Mouse (Mus musculus) hindbrain, embryonic 10.5 days (tissue): ENCODE results near the gene Nmnat3. TPM values are rescaled to one million over a fixed set of nuclear protein-coding genes. Genes with fewer than 3 reads are reported as not detected.
A peak's percentile ranks its signal among the peaks of the same experiment; 100 is the strongest.

Source experiments
- DNase-seq: peaks from one replicate; pipeline ENCODE4 v3.0.0-alpha.2; 2017; ENCODE audit warnings: low spot score
- H3K27ac ChIP-seq: fragments of 300-500 bp; sonication (generic); 2 replicates; pipeline ENCODE4 v1.5.1; 2016; ENCODE audit warnings: mild to moderate bottlenecking, moderate library complexity
- H3K27me3 ChIP-seq: fragments of 300-500 bp; sonication (generic); 2 replicates; pipeline ENCODE4 v1.6.1; 2016; ENCODE audit warnings: mild to moderate bottlenecking; ENCODE audit not compliant: poor library complexity, insufficient read depth, severe bottlenecking
- H3K36me3 ChIP-seq: fragments of 300-500 bp; sonication (generic); 2 replicates; pipeline ENCODE4 v1.6.1; 2016; ENCODE audit warnings: mild to moderate bottlenecking, moderate library complexity
- H3K4me1 ChIP-seq: fragments of 300-500 bp; sonication (generic); replicated peaks from 2 replicates; pipeline ENCODE4 v1.6.1; 2016; ENCODE audit warnings: mild to moderate bottlenecking
- H3K4me3 ChIP-seq: fragments of 300-500 bp; sonication (generic); 2 replicates; pipeline ENCODE4 v1.5.1; 2016; ENCODE audit warnings: mild to moderate bottlenecking, moderate library complexity
- H3K9me3 ChIP-seq: fragments of 300-500 bp; sonication (generic); 2 replicates; pipeline ENCODE4 v1.6.1; 2016; ENCODE audit warnings: mild to moderate bottlenecking, moderate library complexity
- WGBS: fragments of 180-500 bp; shearing (Covaris S2); methylation state at CpG from one replicate; pipeline ENCODE4 v1.1.7; 2016; 5-methylcytosine and 5-hydroxymethylcytosine counted together
- polyA plus RNA-seq: library from polyadenylated mRNA; unstranded; fragments of >200 nt; fragmentation: Nextera tagmentation; extraction: Ambion mirVana; gene quantifications from 2 replicates; pipeline ENCODE4 v1.2.1, GENCODE M21; 2016

Nmnat3 gene
- polyA plus RNA-seq, 1 experiment from 2014 or later = 2.0 TPM

- Histone ChIP-seq H3K9me3 (no peaks in the 10 kb centered on the region), H3K4me1 (peaks cover 38% of the 10 kb centered on the region), H3K36me3 (no peaks in the 10 kb centered on the region), H3K27me3 (peaks cover 64% of the 10 kb centered on the region), H3K27ac (no peak overlapping the region), H3K4me3 (no peak overlapping the region)
- WGBS = 53% methylated on average over 3 of the region's 3 CpGs
- no peak for DNase-seq
Measured at GRCm38 (mm10) chr9:98421903-98422302, 134.7 kb downstream of the Nmnat3 start.

GRCm38 (mm10) chr9:98422656-98423055, 135.4 kb downstream of the Nmnat3 start, which contains the start of gene Rbp1:
Rbp1 (plus strand) TSS chr9:98422961.
- H3K4me3 ChIP-seq = no peak within 1 kb of the TSS
- H3K9me3 ChIP-seq = no peaks in the 10 kb centered on the region
- DNase-seq = no peak
- H3K4me1 ChIP-seq = peaks cover 45% of the 10 kb centered on the region
- H3K36me3 ChIP-seq = no peaks in the 10 kb centered on the region
- no peak within 1 kb of the TSS for H3K27ac ChIP-seq
- H3K27me3 ChIP-seq = peaks cover 72% of the 10 kb centered on the region
- 83% methylated on average over 5 of the region's 5 CpGs for WGBS

GRCm38 (mm10) chr9:98423691-98424090, 136.5 kb downstream of the Nmnat3 start:
- no peak for DNase-seq
- H3K27me3 ChIP-seq = peaks cover 82% of the 10 kb centered on the region

DNA sequence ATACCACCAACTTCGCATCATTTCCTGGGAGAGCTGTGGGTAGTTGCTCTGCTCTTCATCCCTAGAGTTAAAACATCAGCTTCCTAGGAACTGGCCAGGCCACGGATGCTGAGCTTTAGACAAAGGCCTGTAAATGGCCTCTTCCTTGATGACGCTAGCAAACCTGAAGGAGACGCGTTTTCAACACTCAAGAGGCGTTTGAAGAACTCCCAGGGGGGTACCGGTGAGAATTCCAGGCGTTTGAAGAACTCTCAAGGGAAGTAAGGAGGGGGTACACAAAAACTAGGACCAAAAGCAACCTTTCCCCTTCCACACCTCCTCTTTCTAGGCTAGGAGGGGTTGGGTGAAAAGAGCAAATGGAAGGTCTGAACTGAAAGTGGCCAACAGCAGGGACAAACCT, 137.1 kb downstream of the Nmnat3 start:
- 3% methylated on average over 8 of the region's 8 CpGs for WGBS
- Histone ChIP-seq H3K36me3 (no peaks in the 10 kb centered on the region), H3K4me1 (peaks cover 62% of the 10 kb centered on the region), H3K4me3 (peak overlapping the region; percentile 64), H3K27me3 (peaks cover 88% of the 10 kb centered on the region), H3K27ac (peak overlapping the region; percentile 85), H3K9me3 (no peaks in the 10 kb centered on the region)
- no peak for DNase-seq

More at GRCm38 (mm10) chr9:98423691-98424090, 136.5 kb downstream of the Nmnat3 start:
- Histone ChIP-seq H3K4me1 (peaks cover 56% of the 10 kb centered on the region), H3K27ac (no peak overlapping the region), H3K4me3 (no peak overlapping the region), H3K36me3 (no peaks in the 10 kb centered on the region), H3K9me3 (no peaks in the 10 kb centered on the region)
- 10% methylated on average over 4 of the region's 4 CpGs for WGBS

DNA sequence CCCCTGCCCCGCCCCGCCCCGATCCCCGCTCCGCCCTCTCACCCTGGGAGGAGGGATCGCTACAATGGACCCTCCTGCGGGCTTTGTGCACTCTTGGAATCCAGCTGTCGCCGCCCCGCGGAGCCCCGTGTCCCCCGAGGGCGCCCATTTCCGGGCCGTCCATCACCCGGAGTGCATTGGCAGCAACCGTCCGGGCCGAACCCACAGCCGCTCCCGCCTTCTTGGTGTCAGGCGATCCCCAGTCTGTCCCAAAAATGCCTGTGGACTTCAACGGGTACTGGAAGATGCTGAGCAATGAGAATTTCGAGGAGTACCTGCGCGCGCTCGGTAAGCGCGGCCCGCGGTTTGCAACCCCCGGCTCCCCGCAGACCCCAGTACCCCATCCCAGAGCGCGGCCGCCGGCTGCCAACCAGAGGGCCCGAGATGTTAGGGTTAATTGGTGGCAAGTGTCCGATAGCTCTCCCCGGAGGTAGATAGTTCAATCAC, 137.5 kb downstream of the Nmnat3 start:
- peaks cover 93% of the 10 kb centered on the region for H3K27me3 ChIP-seq
- peak overlapping the region; percentile 64 for H3K4me3 ChIP-seq
- peaks cover 66% of the 10 kb centered on the region for H3K4me1 ChIP-seq
- H3K9me3 ChIP-seq = no peaks in the 10 kb centered on the region
- under 1% methylated on average over 42 of the region's 42 CpGs for WGBS
- no peaks in the 10 kb centered on the region for H3K36me3 ChIP-seq
- DNase-seq = peak; percentile 70
- H3K27ac ChIP-seq = peak overlapping the region; percentile 85

- Histone ChIP-seq H3K4me3 (peak overlapping the region; percentile 64), H3K36me3 (no peaks in the 10 kb centered on the region), H3K9me3 (no peaks in the 10 kb centered on the region), H3K4me1 (peaks cover 68% of the 10 kb centered on the region), H3K27ac (peak overlapping the region; percentile 85), H3K27me3 (peaks cover 94% of the 10 kb centered on the region)
- WGBS = 5% methylated on average over 19 of the region's 19 CpGs
- peak; percentile 20 for DNase-seq
Measured at GRCm38 (mm10) chr9:98425351-98425880, 138.2 kb downstream of the Nmnat3 start.

DNA sequence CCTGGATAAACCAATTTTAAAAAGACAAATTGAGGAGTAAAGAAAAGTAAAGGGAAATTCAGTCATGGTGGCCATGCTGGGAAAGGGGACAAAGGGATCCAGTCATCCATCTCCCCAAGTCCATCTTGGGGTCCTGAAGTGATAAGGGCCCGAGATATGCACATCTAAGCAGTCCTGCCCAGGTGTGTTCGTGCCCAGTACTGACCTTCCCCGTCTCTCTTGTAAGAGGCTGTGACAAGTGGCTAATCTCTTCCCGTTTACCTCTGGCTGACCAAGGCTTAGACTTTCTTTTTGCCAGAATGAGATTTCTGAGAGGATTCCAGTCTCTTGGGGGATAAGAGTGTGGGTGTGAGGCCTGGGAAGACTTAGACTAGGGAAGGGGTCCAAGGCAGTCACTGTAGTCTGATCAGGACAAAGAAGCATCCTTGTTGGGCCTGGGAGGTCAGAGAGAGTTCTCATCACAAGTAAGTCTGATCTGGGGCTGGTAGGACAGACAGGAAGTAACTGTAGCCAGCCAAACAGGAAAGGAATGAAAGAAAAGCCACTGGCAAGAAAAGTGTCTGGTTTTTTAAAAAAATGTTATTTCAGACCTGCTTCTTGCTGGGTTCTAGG, 140.8 kb downstream of the Nmnat3 start:
- peaks cover 71% of the 10 kb centered on the region for H3K4me1 ChIP-seq

DNA sequence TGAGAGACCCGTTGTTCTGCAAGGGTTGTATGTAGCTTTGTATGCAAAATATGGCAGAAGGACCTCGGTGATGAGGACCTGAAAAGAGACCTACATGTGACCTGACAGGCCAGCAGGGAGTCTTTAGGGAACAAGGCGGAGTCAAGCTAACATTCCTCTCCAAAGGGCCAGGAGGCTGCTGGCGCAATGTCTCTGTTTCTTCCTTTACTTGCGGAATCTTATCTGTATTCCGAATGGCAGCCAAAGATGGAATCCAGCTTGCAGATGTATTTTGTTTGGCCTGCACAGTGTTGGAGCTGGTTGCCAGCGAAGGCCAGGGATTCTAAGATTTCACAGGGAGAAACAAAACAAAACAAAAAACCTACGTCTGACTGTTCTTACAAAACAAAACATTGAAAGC, 141.5 kb downstream of the Nmnat3 start:
- WGBS = 65% methylated on average over 8 of the region's 8 CpGs
- Histone ChIP-seq H3K4me1 (peaks cover 75% of the 10 kb centered on the region), H3K36me3 (no peaks in the 10 kb centered on the region), H3K27me3 (peaks cover 89% of the 10 kb centered on the region), H3K9me3 (no peaks in the 10 kb centered on the region), H3K27ac (0 out of 2 replicates have a peak overlapping the region, but pooled peaks have one; percentile 23), H3K4me3 (no peak overlapping the region)
- no peak for DNase-seq

More for the DNA sequence above, 140.8 kb downstream of the Nmnat3 start:
- DNase-seq = no peak
- peaks cover 94% of the 10 kb centered on the region for H3K27me3 ChIP-seq
- no peaks in the 10 kb centered on the region for H3K36me3 ChIP-seq
- H3K9me3 ChIP-seq = no peaks in the 10 kb centered on the region
- no peak overlapping the region; the same call in 1 of the 2 replicates for H3K27ac ChIP-seq
- H3K4me3 ChIP-seq = no peak overlapping the region
- 83% methylated on average over 4 of the region's 4 CpGs for WGBS

DNA sequence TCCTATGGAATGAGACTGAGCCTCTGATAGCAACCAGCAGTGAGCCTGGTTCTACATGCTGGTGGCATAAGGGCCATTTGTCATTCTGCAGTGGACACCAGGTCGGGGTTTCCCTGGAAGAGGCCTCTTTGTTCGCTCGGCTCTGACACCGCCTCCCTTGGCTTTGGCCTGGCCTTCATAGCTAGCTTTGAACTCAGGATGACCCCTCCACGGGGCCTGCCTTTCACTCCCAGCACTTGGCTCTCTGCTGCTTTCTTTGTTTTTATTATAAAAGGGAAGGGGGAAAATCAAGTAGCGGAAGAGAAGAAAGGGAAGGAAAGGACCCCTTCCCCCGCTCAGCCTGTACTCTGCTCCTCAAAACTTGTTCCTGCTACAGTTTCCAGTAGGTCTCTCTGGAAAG, 142.6 kb downstream of the Nmnat3 start:
- peak; percentile 65 for DNase-seq
- Histone ChIP-seq H3K36me3 (0 out of 2 replicates have a peak, but pooled peaks cover 1% of the 10 kb centered on the region), H3K27ac (peak overlapping the region; percentile 59), H3K4me1 (peaks cover 77% of the 10 kb centered on the region), H3K4me3 (peak overlapping the region; percentile 23; the same call in 1 of the 2 replicates), H3K27me3 (peaks cover 83% of the 10 kb centered on the region), H3K9me3 (no peaks in the 10 kb centered on the region)
- WGBS = 13% methylated on average over 7 of the region's 7 CpGs

- Histone ChIP-seq H3K4me3 (no peak overlapping the region), H3K4me1 (peaks cover 70% of the 10 kb centered on the region), H3K27ac (no peak overlapping the region), H3K27me3 (peaks cover 83% of the 10 kb centered on the region), H3K36me3 (0 out of 2 replicates have a peak, but pooled peaks cover 3% of the 10 kb centered on the region), H3K9me3 (no peaks in the 10 kb centered on the region)
- WGBS = 80% methylated on average over 3 of the region's 3 CpGs
- DNase-seq = no peak
Measured at GRCm38 (mm10) chr9:98430528-98430927, 143.3 kb downstream of the Nmnat3 start.

DNA sequence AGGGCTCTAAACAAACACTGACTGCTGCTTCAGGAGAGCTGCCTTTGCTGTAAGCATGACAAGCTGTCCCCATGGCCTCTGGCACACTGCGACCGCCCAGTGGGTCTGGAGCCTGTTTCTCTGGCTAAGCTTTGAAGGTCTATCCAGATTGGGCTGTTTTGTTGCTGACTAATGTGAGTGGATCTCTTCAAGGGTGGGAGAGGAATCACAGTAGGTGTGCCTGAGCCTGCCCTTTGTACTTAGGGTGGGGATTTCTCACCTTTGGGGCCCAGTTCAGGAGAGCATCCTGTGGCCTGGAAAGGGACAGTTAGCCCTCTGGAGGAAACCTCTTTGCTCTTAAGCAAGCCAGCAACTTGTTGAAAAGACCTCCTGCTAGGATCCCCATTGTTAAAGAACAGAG, 145.8 kb downstream of the Nmnat3 start:
- H3K36me3 ChIP-seq = peaks cover 17% of the 10 kb centered on the region; the same call in 1 of the 2 replicates
- peaks cover 50% of the 10 kb centered on the region for H3K4me1 ChIP-seq
- peaks cover 77% of the 10 kb centered on the region for H3K27me3 ChIP-seq
- H3K4me3 ChIP-seq = no peak overlapping the region
- DNase-seq = no peak
- 36% methylated on average over 2 of the region's 2 CpGs for WGBS
- no peaks in the 10 kb centered on the region for H3K9me3 ChIP-seq
- peak overlapping the region; percentile 59; the same call in 1 of the 2 replicates for H3K27ac ChIP-seq

DNA sequence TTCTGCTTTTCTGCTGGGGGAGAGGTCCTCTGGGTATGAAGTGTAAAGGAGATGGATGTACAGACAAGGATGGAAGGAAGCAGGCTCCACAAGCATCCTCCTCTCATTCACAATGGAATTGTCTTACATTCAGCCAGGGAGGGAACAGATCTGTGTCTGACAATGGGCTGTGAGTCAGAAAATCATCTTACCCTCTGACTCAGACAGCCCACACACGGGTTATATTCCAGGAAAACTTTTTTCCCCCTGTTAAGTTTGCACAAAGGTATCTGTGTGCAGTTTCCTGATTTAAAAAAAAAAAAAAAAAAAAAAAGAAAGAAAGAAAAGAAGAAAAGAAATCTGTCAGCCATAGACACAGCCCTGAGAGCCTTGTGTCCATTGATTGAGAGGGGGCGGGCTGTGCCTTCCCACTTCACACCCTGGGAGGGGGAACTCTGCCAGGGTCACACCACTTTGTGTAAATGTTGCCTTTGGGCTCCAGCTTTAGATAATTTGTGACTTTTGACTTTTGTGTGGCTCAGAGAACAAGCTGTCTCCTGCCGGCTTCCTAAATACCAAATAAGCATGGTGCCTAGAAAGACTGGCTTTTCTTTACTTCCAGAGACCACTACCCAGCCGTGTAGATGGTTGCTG, 146.8 kb downstream of the Nmnat3 start:
- 20% methylated on average over 4 of the region's 4 CpGs for WGBS
- H3K36me3 ChIP-seq = peaks cover 17% of the 10 kb centered on the region; the same call in 1 of the 2 replicates
- H3K9me3 ChIP-seq = no peaks in the 10 kb centered on the region
- no peak for DNase-seq
- H3K4me1 ChIP-seq = peaks cover 48% of the 10 kb centered on the region
- H3K27me3 ChIP-seq = peaks cover 67% of the 10 kb centered on the region
- H3K27ac ChIP-seq = peak overlapping the region; percentile 50; the same call in 1 of the 2 replicates
- no peak overlapping the region for H3K4me3 ChIP-seq

GRCm38 (mm10) chr9:98437819-98438218, 150.6 kb downstream of the Nmnat3 start:
- Histone ChIP-seq H3K27me3 (peaks cover 35% of the 10 kb centered on the region), H3K9me3 (no peaks in the 10 kb centered on the region), H3K4me1 (peaks cover 41% of the 10 kb centered on the region), H3K4me3 (no peak overlapping the region), H3K36me3 (peaks cover 17% of the 10 kb centered on the region; the same call in 1 of the 2 replicates), H3K27ac (no peak overlapping the region)
- WGBS = 86% methylated on average over 4 of the region's 4 CpGs
- DNase-seq = no peak
